Mouse (Mus musculus) A20 (cell line): Measurements from ENCODE around the gene Olfr930.

Source experiments
- DNase-seq: peaks from one replicate; pipeline ENCODE4 v3.0.0-alpha.2; 2011; ENCODE audit warnings: low read depth, low spot score

The Olfr930 gene

GRCm38 (mm10) chr9:38929509-38929908 lies at the start of gene Olfr930:
Gene Olfr930 (plus strand): TSS chr9:38929809.
- DNase-seq: no peak

GRCm38 (mm10) chr9:38953401-38954123 lies 24.0 kb downstream of the Olfr930 start:
- no peak for DNase-seq

- DNase-seq: peak; percentile 14
Measured at GRCm38 (mm10) chr9:38954124-38954416, 24.5 kb downstream of the Olfr930 start.

GRCm38 (mm10) chr9:38972013-38972412 lies 42.4 kb downstream of the Olfr930 start, which contains the start of gene Olfr933:
Gene Olfr933 (plus strand): TSS chr9:38972313.
- no peak for DNase-seq
